Mouse (Mus musculus): Measurements from ENCODE around the gene Vmn1r228.

The Vmn1r228 gene

GRCm38 (mm10) chr17:20786057-20786456 is at the start of gene Vmn1r228:
Gene Vmn1r228, minus strand, starts transcription at chr17:20786157.
- DNase-seq (ENCODE audit: low spot score), result no peak

GRCm38 (mm10) chr17:20811255-20811654 is 25.3 kb upstream of the Vmn1r228 start, which contains the start of gene Vmn1r229:
Gene Vmn1r229, plus strand, starts transcription at chr17:20811555.
- no peak for DNase-seq (ENCODE audit: low spot score)

GRCm38 (mm10) chr17:20729543-20729942 is 56.4 kb downstream of the Vmn1r228 start, which contains the start of gene Vmn1r227:
Gene Vmn1r227, plus strand, starts transcription at chr17:20729843.
- no peak for DNase-seq (ENCODE audit: low spot score)
